Mouse (Mus musculus): ENCODE measurements around the gene Actbl2. TPM values are rescaled to one million over a fixed set of nuclear protein-coding genes. Genes with fewer than 3 reads are reported as not detected.

The Actbl2 gene
- polyA plus RNA-seq, 1 experiment from 2014 or later = not detected

- WGBS = 90% methylated on average over 3 of the region's 3 CpGs
- Histone ChIP-seq H3K9me3 (ENCODE audit: control insufficient read depth, low read length) (no peaks in the 10 kb centered on the region), H3K36me3 (ENCODE audit: control insufficient read depth, insufficient read depth, low read length) (no peaks in the 10 kb centered on the region), H3K4me1 (ENCODE audit: control insufficient read depth, insufficient read depth, low read length) (0 out of 2 replicates have a peak, but pooled peaks cover 4% of the 10 kb centered on the region), H3K9ac (replicated peaks; ENCODE audit: low read length) (no peak overlapping the region), H3K4me2 (ENCODE audit: low read length) (no peak overlapping the region), H3K27me3 (ENCODE audit: control insufficient read depth, insufficient read depth, low read length) (no peaks in the 10 kb centered on the region), H3K27ac (replicated peaks; ENCODE audit: low read depth, low read length) (no peak overlapping the region), H3K4me3 (replicated peaks; ENCODE audit: low read depth, low read length) (no peak overlapping the region)
- ATAC-seq (ENCODE audit: low FRiP score, low TSS enrichment) (no peak), DNase-seq (no peak)
Observed at GRCm38 (mm10) chr13:111263758-111264157, 8.9 kb downstream of the Actbl2 start.

GRCm38 (mm10) chr13:111265231-111266000 lies 10.6 kb downstream of the Actbl2 start:
- H3K27me3 ChIP-seq (ENCODE audit: control insufficient read depth, insufficient read depth, low read length) = no peaks in the 10 kb centered on the region
- H3K4me3 ChIP-seq (replicated peaks; ENCODE audit: low read depth, low read length) = no peak overlapping the region
- H3K9ac ChIP-seq (replicated peaks; ENCODE audit: low read length) = no peak overlapping the region
- WGBS = 54% methylated on average over 4 of the region's 4 CpGs
- no peak overlapping the region for H3K4me2 ChIP-seq (ENCODE audit: low read length)
- ATAC-seq (ENCODE audit: low FRiP score, low TSS enrichment) (no peak), DNase-seq (no peak)
- no peak overlapping the region for H3K27ac ChIP-seq (replicated peaks; ENCODE audit: low read depth, low read length)
- H3K36me3 ChIP-seq (ENCODE audit: control insufficient read depth, insufficient read depth, low read length) = no peaks in the 10 kb centered on the region
- H3K9me3 ChIP-seq (ENCODE audit: control insufficient read depth, low read length) = no peaks in the 10 kb centered on the region
- 0 out of 2 replicates have a peak, but pooled peaks cover 4% of the 10 kb centered on the region for H3K4me1 ChIP-seq (ENCODE audit: control insufficient read depth, insufficient read depth, low read length)

GRCm38 (mm10) chr13:111266855-111267254 lies 12.0 kb downstream of the Actbl2 start:
- Histone ChIP-seq H3K4me3 (replicated peaks; ENCODE audit: low read depth, low read length) (no peak overlapping the region), H3K27ac (replicated peaks; ENCODE audit: low read depth, low read length) (no peak overlapping the region), H3K9ac (replicated peaks; ENCODE audit: low read length) (no peak overlapping the region), H3K4me2 (ENCODE audit: low read length) (no peak overlapping the region), H3K36me3 (ENCODE audit: control insufficient read depth, insufficient read depth, low read length) (no peaks in the 10 kb centered on the region), H3K27me3 (ENCODE audit: control insufficient read depth, insufficient read depth, low read length) (no peaks in the 10 kb centered on the region), H3K9me3 (ENCODE audit: control insufficient read depth, low read length) (no peaks in the 10 kb centered on the region), H3K4me1 (ENCODE audit: control insufficient read depth, insufficient read depth, low read length) (0 out of 2 replicates have a peak, but pooled peaks cover 4% of the 10 kb centered on the region)
- DNase-seq (no peak), ATAC-seq (ENCODE audit: low FRiP score, low TSS enrichment) (no peak)
- 53% methylated on average over 5 of the region's 5 CpGs for WGBS

- Histone ChIP-seq H3K4me2 (ENCODE audit: low read length) (no peak overlapping the region), H3K9me3 (ENCODE audit: control insufficient read depth, low read length) (no peaks in the 10 kb centered on the region), H3K4me1 (ENCODE audit: control insufficient read depth, insufficient read depth, low read length) (0 out of 2 replicates have a peak, but pooled peaks cover 4% of the 10 kb centered on the region), H3K27me3 (ENCODE audit: control insufficient read depth, insufficient read depth, low read length) (no peaks in the 10 kb centered on the region), H3K36me3 (ENCODE audit: control insufficient read depth, insufficient read depth, low read length) (no peaks in the 10 kb centered on the region), H3K4me3 (replicated peaks; ENCODE audit: low read depth, low read length) (no peak overlapping the region), H3K9ac (replicated peaks; ENCODE audit: low read length) (no peak overlapping the region), H3K27ac (replicated peaks; ENCODE audit: low read depth, low read length) (no peak overlapping the region)
- 92% methylated on average over 5 of the region's 5 CpGs for WGBS
- no peak for ATAC-seq (ENCODE audit: low FRiP score, low TSS enrichment)
- no peak for DNase-seq
Observed at GRCm38 (mm10) chr13:111268992-111269391, 14.2 kb downstream of the Actbl2 start.

GRCm38 (mm10) chr13:111269789-111270335 lies 15.0 kb downstream of the Actbl2 start:
- DNase-seq (no peak), ATAC-seq (ENCODE audit: low FRiP score, low TSS enrichment) (no peak)
- 0 out of 2 replicates have a peak, but pooled peaks cover 4% of the 10 kb centered on the region for H3K4me1 ChIP-seq (ENCODE audit: control insufficient read depth, insufficient read depth, low read length)
- H3K9me3 ChIP-seq (ENCODE audit: control insufficient read depth, low read length) = no peaks in the 10 kb centered on the region
- no peak overlapping the region for H3K4me2 ChIP-seq (ENCODE audit: low read length)
- H3K9ac ChIP-seq (replicated peaks; ENCODE audit: low read length) = no peak overlapping the region
- H3K27ac ChIP-seq (replicated peaks; ENCODE audit: low read depth, low read length) = no peak overlapping the region
- 90% methylated on average over 13 of the region's 13 CpGs for WGBS
- no peaks in the 10 kb centered on the region for H3K36me3 ChIP-seq (ENCODE audit: control insufficient read depth, insufficient read depth, low read length)
- no peaks in the 10 kb centered on the region for H3K27me3 ChIP-seq (ENCODE audit: control insufficient read depth, insufficient read depth, low read length)
- no peak overlapping the region for H3K4me3 ChIP-seq (replicated peaks; ENCODE audit: low read depth, low read length)

GRCm38 (mm10) chr13:111271868-111272267 lies 17.1 kb downstream of the Actbl2 start:
- H3K4me1 ChIP-seq (ENCODE audit: control insufficient read depth, insufficient read depth, low read length) = 0 out of 2 replicates have a peak, but pooled peaks cover 4% of the 10 kb centered on the region
- DNase-seq = no peak
- no peak for ATAC-seq (ENCODE audit: low FRiP score, low TSS enrichment)
- 45% methylated on average over 8 of the region's 8 CpGs for WGBS
- H3K27me3 ChIP-seq (ENCODE audit: control insufficient read depth, insufficient read depth, low read length) = no peaks in the 10 kb centered on the region
- no peak overlapping the region for H3K9ac ChIP-seq (replicated peaks; ENCODE audit: low read length)
- H3K36me3 ChIP-seq (ENCODE audit: control insufficient read depth, insufficient read depth, low read length) = no peaks in the 10 kb centered on the region
- no peak overlapping the region for H3K4me3 ChIP-seq (replicated peaks; ENCODE audit: low read depth, low read length)
- H3K27ac ChIP-seq (replicated peaks; ENCODE audit: low read depth, low read length) = no peak overlapping the region
- no peaks in the 10 kb centered on the region for H3K9me3 ChIP-seq (ENCODE audit: control insufficient read depth, low read length)
- H3K4me2 ChIP-seq (ENCODE audit: low read length) = no peak overlapping the region

- 89% methylated on average over 10 of the region's 10 CpGs for whole genome bisulfite sequencing
- no peaks in the 10 kb centered on the region for H3K36me3 ChIP-seq (ENCODE audit: control insufficient read depth, insufficient read depth, low read length)
- DNase-seq = no peak
- no peak overlapping the region for H3K27ac ChIP-seq (replicated peaks; ENCODE audit: low read depth, low read length)
- H3K9me3 ChIP-seq (ENCODE audit: control insufficient read depth, low read length) = no peaks in the 10 kb centered on the region
- no peak overlapping the region for H3K4me2 ChIP-seq (ENCODE audit: low read length)
- H3K4me3 ChIP-seq (replicated peaks; ENCODE audit: low read depth, low read length) = no peak overlapping the region
- no peak for ATAC-seq (ENCODE audit: low FRiP score, low TSS enrichment)
- H3K27me3 ChIP-seq (ENCODE audit: control insufficient read depth, insufficient read depth, low read length) = no peaks in the 10 kb centered on the region
- no peak overlapping the region for H3K9ac ChIP-seq (replicated peaks; ENCODE audit: low read length)
- no peaks in the 10 kb centered on the region for H3K4me1 ChIP-seq (ENCODE audit: control insufficient read depth, insufficient read depth, low read length)
Observed at GRCm38 (mm10) chr13:111286461-111287385, 31.9 kb downstream of the Actbl2 start.

- Histone ChIP-seq H3K9me3 (ENCODE audit: control insufficient read depth, low read length) (no peaks in the 10 kb centered on the region), H3K4me1 (ENCODE audit: control insufficient read depth, insufficient read depth, low read length) (no peaks in the 10 kb centered on the region), H3K27ac (replicated peaks; ENCODE audit: low read depth, low read length) (peak overlapping the region; percentile 60), H3K27me3 (ENCODE audit: control insufficient read depth, insufficient read depth, low read length) (no peaks in the 10 kb centered on the region), H3K36me3 (ENCODE audit: control insufficient read depth, insufficient read depth, low read length) (no peaks in the 10 kb centered on the region), H3K4me2 (ENCODE audit: low read length) (no peak overlapping the region), H3K4me3 (replicated peaks; ENCODE audit: low read depth, low read length) (no peak overlapping the region), H3K9ac (replicated peaks; ENCODE audit: low read length) (no peak overlapping the region)
- 88% methylated on average over 17 of the region's 17 CpGs for WGBS
- ATAC-seq (ENCODE audit: low FRiP score, low TSS enrichment) (no peak), DNase-seq (no peak)
Observed at GRCm38 (mm10) chr13:111291161-111291957, 36.5 kb downstream of the Actbl2 start.
